Mouse (Mus musculus): ENCODE measurements around the gene Mmrn2. TPM values are rescaled to one million over a fixed set of nuclear protein-coding genes. Genes with fewer than 3 reads are reported as not detected.

Gene Mmrn2
- total and polyA plus RNA-seq, 3 experiments, result 0.03 to 0.08 TPM; not detected in 1

- H3K4me1 ChIP-seq (ENCODE audit: control insufficient read depth in 1 of 2, insufficient read depth in 2 of 2, low read length in 2 of 2), result no peaks in the 10 kb centered on the region
- TF ChIP-seq POLR2AphosphoS2 (IDR thresholded peaks at IDR 0.05; ENCODE audit: low read length) (no peak), CTCF (IDR thresholded peaks at IDR 0.05 in 2 of 3, conservative IDR thresholded peaks at IDR 0.05 in 1 of 3; ENCODE audit: control insufficient read depth in 1 of 3, insufficient read depth in 1 of 3, low read depth in 2 of 3, low read length in 3 of 3, poor library complexity in 1 of 3, severe bottlenecking in 1 of 3) (no peak), TCF12 (IDR thresholded peaks at IDR 0.05; ENCODE audit: low read depth, low read length) (no peak), USF2 (IDR thresholded peaks at IDR 0.05; ENCODE audit: borderline replicate concordance in 1 of 2, insufficient read depth in 1 of 2, low read depth in 1 of 2, low read length in 2 of 2) (no peak), CHD1 (IDR thresholded peaks at IDR 0.05; ENCODE audit: low read depth, low read length) (no peak), MYC (IDR thresholded peaks at IDR 0.05; ENCODE audit: low read depth, low read length) (no peak), ELF1 (IDR thresholded peaks at IDR 0.05; ENCODE audit: low read depth, low read length) (no peak), MAFK (IDR thresholded peaks at IDR 0.05; ENCODE audit: borderline replicate concordance, low read depth, low read length) (no peak), SIN3A (IDR thresholded peaks at IDR 0.05; ENCODE audit: low read length) (no peak), SMC3 (IDR thresholded peaks at IDR 0.05; ENCODE audit: low read depth, low read length) (no peak), ETS1 (IDR thresholded peaks at IDR 0.05; ENCODE audit: low read depth, low read length) (no peak), RAD21 (IDR thresholded peaks at IDR 0.05; ENCODE audit: low read depth, low read length) (no peak), ZNF384 (IDR thresholded peaks at IDR 0.05; ENCODE audit: low read depth, low read length) (no peak), USF1 (IDR thresholded peaks at IDR 0.05; ENCODE audit: low read depth, low read length) (no peak), ZC3H11A (IDR thresholded peaks at IDR 0.05; ENCODE audit: low read depth, low read length) (no peak), GABPA (IDR thresholded peaks at IDR 0.05; ENCODE audit: low read depth, low read length) (no peak), MAZ (IDR thresholded peaks at IDR 0.05; ENCODE audit: low read depth, low read length) (no peak), ZMIZ1 (IDR thresholded peaks at IDR 0.05; ENCODE audit: low read depth, low read length) (no peak), KAT2A (conservative IDR thresholded peaks at IDR 0.05; ENCODE audit: low read depth, low read length) (no peak), MAX (IDR thresholded peaks at IDR 0.05; ENCODE audit: low read length) (no peak)
- H3K4me3 ChIP-seq (ENCODE audit: control insufficient read depth in 1 of 2, insufficient read depth in 1 of 2, low read depth in 2 of 2, low read length in 2 of 2), result no peak overlapping the region
- no peak overlapping the region for H3K27ac ChIP-seq (ENCODE audit: control insufficient read depth, low read depth, low read length)
- no peak overlapping the region for H3K9ac ChIP-seq (ENCODE audit: control insufficient read depth, low read depth, low read length, poor library complexity, severe bottlenecking)
- H3K79me2 ChIP-seq (ENCODE audit: control insufficient read depth, insufficient read depth, low read length, poor library complexity), result no peaks in the 10 kb centered on the region
- no peaks in the 10 kb centered on the region for H3K9me3 ChIP-seq (replicated peaks; ENCODE audit: insufficient read depth, low read length)
- H3K36me3 ChIP-seq (ENCODE audit: control insufficient read depth in 1 of 2, insufficient read depth in 2 of 2, low read length in 2 of 2), result no peaks in the 10 kb centered on the region
- H3K27me3 ChIP-seq (ENCODE audit: control insufficient read depth in 1 of 2, insufficient read depth in 2 of 2, low read length in 2 of 2), result no peaks in the 10 kb centered on the region
- no peak for DNase-seq (ENCODE audit: low read depth, low spot score)
Observed at GRCm38 (mm10) chr14:34377121-34377520, 1.9 kb downstream of the Mmrn2 start.

GRCm38 (mm10) chr14:34378560-34379331 lies 3.5 kb downstream of the Mmrn2 start:
- Histone ChIP-seq H3K27ac (ENCODE audit: control insufficient read depth, low read depth, low read length) (no peak overlapping the region), H3K79me2 (ENCODE audit: control insufficient read depth, insufficient read depth, low read length, poor library complexity) (no peaks in the 10 kb centered on the region), H3K27me3 (ENCODE audit: control insufficient read depth in 1 of 2, insufficient read depth in 2 of 2, low read length in 2 of 2) (no peaks in the 10 kb centered on the region), H3K9ac (ENCODE audit: control insufficient read depth, low read depth, low read length, poor library complexity, severe bottlenecking) (no peak overlapping the region), H3K36me3 (ENCODE audit: control insufficient read depth in 1 of 2, insufficient read depth in 2 of 2, low read length in 2 of 2) (no peaks in the 10 kb centered on the region), H3K4me1 (ENCODE audit: control insufficient read depth in 1 of 2, insufficient read depth in 2 of 2, low read length in 2 of 2) (peaks cover 0 to 2% of the 10 kb centered on the region in 2 experiments; a peak in 1 of 4 replicates), H3K9me3 (replicated peaks; ENCODE audit: insufficient read depth, low read length) (no peaks in the 10 kb centered on the region), H3K4me3 (ENCODE audit: control insufficient read depth in 1 of 2, insufficient read depth in 1 of 2, low read depth in 2 of 2, low read length in 2 of 2) (no peak overlapping the region)
- DNase-seq (ENCODE audit: low read depth, low spot score), result no peak
- TF ChIP-seq POLR2AphosphoS2 (IDR thresholded peaks at IDR 0.05; ENCODE audit: low read length) (no peak), ETS1 (IDR thresholded peaks at IDR 0.05; ENCODE audit: low read depth, low read length) (no peak), SIN3A (IDR thresholded peaks at IDR 0.05; ENCODE audit: low read length) (no peak), MAZ (IDR thresholded peaks at IDR 0.05; ENCODE audit: low read depth, low read length) (no peak), TBP (IDR thresholded peaks at IDR 0.05; ENCODE audit: low read depth, low read length) (no peak), EP300 (IDR thresholded peaks at IDR 0.05; ENCODE audit: low read depth in 1 of 2, low read length in 2 of 2) (no peak), GATA1 (IDR thresholded peaks at IDR 0.05; ENCODE audit: low read depth, low read length) (no peak), UBTF (IDR thresholded peaks at IDR 0.05; ENCODE audit: borderline replicate concordance, insufficient read depth, low read depth, low read length) (no peak), POLR2AphosphoS5 (IDR thresholded peaks at IDR 0.05; ENCODE audit: borderline replicate concordance, low read depth, low read length) (no peak), MAFK (IDR thresholded peaks at IDR 0.05; ENCODE audit: borderline replicate concordance, low read depth, low read length) (no peak), ELF1 (IDR thresholded peaks at IDR 0.05; ENCODE audit: low read depth, low read length) (no peak), MYC (IDR thresholded peaks at IDR 0.05; ENCODE audit: low read depth, low read length) (no peak)
